Mouse (Mus musculus) frontal cortex, adult (tissue): ENCODE results near the gene Ccr6.
A peak's percentile ranks its signal among the peaks of the same experiment; 100 is the strongest.
"Not testable (repeated sequence)": the region's sequence is repeated elsewhere in the genome, so short reads cannot be mapped to it uniquely, and the experiment has no call there.

Experiments used
- ATAC-seq: cut with Nextera tagmentation; 2 replicates; pipeline ENCODE4 v1.9.2; 2017; ENCODE audit warnings: mild to moderate bottlenecking, moderate library complexity, mixed read lengths; ENCODE audit not compliant: low TSS enrichment

Gene Ccr6

DNA sequence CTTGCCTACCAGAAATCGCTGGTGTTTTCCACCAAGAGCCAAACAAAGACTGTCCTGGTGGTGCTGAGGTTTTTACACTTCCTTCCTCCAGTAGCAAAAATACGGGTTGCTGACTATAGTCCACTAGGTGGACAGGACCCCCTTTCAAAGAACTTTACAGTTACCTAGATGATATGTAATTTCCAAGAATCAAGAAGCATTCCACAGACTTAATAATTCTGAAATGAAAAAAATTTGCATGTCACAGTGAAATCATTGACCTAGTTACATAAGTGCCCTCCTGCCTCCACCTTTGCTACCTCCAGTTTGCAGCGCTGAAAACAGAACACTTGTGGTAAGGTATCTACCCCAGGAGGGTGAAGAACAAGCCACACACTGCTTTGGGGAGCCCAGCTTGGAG is at the start of gene Ccr6:
Gene Ccr6 (plus strand): TSS at position 301 of the 400 bp plus-strand sequence.
- ATAC-seq: no peak

DNA sequence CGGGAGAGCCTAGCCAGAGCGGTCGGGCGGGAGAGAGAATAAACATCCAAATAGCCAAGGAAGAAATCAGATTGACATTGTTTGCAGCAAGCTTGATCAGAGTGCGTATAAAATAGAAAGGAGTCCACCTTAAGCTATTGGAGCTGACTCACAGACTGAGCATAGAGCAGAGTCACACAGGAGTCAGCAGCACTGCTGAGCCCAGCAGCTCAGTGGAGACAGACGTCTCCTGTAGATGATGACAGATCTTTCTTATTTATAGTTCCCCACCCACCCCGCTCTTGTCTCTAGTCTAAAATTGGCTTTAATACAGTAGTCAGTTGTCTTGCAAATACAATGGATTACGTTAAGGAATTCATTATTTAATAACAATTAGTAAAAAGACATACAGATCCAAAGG is 42.2 kb upstream of the Ccr6 start:
- peak; percentile 55; the same call in 1 of the 2 replicates for ATAC-seq

DNA sequence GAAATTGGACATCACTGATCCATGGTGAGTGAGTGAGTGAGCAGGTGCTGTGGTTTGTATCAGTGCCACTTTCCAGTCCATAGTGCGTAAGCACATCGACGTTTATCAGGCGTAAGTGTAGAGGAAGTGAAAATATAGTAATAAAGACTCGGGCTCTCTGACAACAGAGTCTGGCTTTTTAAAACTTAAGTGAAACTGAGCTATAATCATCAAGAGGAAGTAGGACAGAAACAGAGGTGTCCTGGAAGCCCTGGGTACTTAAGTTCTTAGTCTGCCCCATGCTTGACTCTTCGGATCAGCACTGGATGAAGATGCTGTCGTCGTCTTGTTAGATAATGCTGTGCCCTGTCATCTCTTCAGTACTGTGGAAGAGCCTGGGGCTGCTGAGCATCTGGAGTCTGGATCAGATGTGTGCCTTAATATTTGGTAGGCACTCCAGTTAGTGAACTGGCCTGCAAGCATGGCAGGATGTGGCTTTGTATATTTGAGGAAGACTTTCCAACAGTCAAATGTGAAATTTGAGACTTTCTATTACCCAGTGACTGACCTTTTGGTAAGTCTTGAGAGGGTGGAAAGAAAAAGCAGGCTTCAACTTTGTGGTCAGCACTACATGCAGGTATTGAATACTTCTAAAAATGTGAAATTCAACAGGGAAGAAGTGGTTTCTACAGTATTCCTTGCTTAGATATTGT is 40.0 kb upstream of the Ccr6 start:
- ATAC-seq: no peak

DNA sequence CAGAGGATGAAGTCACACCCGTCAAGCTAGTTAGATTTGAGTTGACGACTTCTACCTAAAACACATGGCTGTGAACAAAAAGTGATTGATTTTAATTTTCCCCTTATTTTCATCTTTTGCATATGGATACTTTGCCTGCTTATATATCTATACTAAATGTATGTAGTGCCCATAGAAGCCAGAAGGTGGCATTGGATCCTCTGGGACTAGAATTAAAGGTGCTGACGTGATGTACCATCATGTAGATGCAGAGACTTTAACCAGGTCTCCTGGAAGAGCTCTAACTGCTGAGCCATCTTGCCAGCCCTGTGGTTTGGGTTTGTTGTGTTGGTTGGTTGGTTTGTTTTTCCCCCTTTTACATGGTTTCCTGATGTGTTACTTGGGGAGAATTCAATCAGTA is 38.2 kb upstream of the Ccr6 start:
- ATAC-seq: peak; percentile 72; the same call in 1 of the 2 replicates

DNA sequence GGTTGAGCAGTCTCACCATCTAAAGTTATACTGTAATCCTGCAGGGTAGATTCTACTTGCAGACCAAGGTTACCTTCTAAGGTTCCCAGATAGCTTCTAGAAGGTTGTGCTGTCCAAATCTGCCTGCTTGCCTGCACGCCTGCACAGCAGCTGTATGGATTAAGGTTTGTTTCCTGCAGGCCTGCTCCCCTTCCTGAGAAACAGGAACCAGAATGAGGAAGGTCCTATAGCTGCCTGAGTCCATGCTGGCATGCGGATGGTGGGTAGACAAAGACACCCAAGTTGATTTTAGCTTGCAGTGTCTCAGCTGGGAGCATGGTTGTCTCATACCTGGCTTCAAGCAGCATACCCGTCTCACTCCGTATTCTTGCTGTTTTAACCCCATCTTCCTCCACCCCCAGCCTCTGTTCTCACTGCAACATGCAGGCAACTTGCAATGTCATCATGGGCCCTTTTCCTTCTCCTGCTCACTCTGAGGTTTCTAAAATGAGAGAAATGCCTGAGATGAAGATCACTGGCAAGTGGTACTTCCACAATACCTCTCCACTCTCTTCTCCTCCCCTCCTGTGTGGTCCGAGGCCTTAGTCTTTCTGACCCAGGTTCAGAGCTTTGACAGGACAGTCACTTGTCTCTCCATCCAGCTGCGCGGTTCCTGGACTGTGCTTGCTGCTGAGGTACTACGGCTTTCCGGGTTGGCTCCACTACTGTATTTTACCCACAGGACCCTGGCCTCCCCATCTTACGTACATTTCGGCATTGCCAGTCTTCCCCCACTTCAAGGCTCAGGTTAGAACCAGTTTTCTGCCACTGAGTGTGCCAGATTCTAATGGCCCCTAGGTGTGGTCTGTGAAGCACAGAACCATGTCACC is 36.5 kb upstream of the Ccr6 start:
- no peak for ATAC-seq

DNA sequence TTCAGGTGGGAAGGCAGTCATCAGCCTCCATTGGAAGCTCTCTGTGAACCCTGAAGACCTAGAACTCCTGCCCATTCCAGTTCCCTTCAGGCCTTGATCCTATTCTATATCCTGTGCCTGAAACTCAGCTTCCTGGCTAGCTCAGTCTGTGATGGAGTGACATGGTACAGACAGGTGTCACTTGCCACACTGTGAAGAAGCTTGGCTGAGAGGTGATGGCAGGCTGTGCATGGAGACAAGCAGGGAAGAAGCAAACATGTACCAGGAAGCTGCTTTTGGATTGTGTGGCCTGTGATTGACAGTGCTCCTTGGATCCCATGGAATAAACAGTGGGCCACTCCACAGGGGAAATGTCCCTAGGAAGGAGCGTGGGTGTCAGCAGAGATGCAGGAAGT is 35.9 kb upstream of the Ccr6 start:
- ATAC-seq: no peak

DNA sequence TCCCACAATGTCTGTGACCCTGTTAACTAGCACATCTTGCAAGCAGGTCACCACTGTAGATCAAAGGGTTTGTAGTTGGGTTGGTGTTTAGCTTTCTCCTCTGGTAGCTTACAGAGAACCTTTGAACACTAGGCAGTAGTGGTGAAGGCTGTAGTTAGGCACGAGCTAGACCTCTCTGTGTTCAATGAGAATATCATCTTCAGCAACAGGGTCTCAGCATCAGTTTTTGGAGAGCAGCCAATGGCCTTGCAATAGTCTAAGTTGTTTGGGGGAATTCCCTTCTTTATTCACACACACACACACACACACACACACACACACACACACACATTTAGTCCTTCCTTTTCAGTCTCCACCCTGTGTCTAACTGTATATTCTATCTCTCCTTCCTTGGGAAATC is 32.4 kb upstream of the Ccr6 start:
- ATAC-seq: no peak

DNA sequence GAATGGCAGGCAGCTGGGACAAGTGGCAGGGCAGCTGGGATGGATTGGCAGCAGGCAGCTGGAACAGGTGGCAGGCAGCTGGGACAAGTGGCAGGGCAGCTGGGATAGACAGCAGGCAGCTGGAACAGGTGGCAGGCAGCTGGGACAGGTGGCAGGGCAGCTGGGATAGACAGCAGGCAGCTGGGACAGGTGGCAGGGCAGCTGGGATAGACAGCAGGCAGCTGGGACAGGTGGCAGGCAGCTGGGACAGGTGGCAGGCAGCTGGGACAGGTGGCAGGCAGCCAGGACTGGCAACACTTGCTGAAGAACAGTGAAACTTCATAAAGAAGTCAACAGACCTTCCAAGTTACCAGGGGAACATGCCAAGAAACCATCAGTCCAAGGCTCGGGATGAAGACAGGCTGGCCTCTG is 30.6 kb upstream of the Ccr6 start:
- not testable (repeated sequence) for ATAC-seq

DNA sequence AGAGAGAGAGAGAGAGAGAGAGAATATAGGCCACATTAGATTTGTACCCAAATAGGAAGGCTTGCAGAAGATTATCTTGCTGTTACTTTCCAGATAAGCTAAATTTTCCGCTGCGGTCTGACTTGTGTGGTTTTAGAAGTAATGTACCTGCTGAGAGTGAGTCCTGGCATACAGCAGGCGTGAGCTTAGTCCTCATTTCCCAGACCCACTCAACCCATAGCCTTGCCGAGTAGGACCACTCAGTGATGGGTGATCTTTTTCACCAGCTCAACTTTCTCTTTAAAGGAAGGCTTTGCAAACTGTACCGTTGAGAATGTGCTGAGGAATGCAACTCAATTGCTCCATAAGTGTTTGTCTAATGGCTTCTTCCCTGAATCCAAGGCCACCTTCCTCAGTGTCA is 29.2 kb upstream of the Ccr6 start:
- ATAC-seq: no peak

DNA sequence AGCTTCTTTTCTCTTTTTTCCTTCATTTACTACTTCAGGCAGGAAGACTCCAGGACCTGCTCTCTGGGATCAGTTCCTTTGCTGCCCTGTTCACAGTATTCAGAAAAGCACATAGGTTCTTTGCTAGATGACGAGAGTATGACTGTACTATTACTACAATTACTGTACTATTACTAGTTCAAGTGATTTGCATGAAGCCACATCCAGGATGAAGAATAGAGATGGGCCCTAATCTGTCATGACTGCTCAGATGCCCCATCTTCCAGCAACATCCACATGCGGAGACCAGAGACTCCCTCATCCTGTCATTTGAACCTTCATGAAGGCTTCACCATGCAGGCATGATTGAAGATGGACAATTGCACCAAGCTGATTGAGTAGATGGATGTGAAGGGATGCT is 26.1 kb upstream of the Ccr6 start:
- ATAC-seq: no peak

DNA sequence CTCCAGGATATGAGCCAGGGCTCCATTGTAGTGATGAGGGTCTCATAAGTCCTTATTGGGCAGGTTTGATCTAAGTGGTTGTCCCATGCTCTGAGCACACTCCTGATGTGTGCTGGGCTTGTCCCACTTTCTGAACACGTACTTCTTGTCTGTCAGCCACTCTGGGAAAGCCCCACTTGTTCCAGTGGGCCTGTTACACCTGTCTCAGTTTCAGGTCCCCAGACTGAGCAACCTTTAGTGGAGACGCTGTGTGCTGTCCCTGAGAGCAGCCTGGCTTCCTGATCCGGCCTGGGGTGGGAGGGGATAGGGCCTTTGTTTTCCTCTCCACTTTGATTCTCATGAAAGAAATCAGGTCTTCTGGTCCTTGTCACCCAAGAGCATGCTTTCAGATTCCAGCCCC is 25.7 kb upstream of the Ccr6 start:
- no peak for ATAC-seq

DNA sequence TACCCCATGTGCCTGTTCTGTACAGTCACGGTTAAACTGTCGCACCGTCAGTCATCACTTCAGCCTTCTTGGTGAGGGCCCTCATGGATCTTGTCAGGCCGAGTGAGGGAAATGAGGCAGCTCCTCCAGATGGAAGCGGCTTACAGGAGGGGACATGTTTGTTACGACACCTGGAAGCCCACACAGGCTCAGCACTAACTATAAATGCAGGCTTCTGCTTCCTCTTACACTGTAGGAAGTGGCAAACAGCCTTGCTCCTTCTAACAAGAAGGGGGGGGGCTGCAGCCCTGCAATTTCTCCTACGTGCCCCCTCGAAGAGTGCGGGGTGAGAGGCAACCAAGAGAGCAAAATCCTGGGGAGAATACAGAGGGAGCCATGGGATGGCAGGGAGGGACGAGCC is 25.2 kb upstream of the Ccr6 start:
- no peak for ATAC-seq

DNA sequence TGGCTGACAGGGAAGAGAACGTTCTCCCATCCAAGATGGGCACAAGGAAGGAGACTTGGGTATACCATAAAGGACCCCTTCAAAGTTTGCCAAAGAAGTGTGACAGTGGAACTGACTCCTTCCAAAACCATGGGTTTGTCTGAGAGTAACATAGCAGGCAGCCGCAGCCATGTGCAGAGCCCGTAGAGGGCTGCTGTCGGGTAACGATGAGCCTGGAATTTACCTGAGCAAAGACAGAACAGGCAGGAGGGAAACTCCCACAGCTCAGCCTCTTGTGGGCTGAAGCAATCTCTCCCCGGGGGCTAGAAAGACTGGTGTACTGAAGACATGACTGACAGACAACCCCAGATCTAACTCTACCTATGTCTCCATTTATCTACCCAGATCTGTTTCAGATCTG is 24.4 kb upstream of the Ccr6 start:
- ATAC-seq: no peak

DNA sequence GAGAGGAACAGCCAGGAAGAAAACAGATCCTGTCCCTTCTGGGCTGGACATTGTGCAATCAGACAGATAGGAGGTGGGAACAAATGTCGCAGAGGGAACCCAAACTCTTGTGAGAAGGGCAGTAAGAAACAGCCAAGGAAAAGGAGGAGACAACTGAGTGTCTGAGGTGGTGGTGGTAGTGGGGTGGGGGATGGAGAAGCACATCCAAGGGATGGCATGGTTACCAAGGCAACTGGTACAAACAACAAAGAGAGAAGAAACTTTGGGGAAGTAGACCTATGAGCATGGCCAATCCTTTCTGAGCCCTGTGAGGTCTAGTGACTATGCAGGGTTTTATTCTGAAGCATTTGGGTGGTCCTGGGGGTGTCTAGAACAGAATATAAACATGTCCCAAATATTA is 21.5 kb upstream of the Ccr6 start:
- ATAC-seq: no peak

DNA sequence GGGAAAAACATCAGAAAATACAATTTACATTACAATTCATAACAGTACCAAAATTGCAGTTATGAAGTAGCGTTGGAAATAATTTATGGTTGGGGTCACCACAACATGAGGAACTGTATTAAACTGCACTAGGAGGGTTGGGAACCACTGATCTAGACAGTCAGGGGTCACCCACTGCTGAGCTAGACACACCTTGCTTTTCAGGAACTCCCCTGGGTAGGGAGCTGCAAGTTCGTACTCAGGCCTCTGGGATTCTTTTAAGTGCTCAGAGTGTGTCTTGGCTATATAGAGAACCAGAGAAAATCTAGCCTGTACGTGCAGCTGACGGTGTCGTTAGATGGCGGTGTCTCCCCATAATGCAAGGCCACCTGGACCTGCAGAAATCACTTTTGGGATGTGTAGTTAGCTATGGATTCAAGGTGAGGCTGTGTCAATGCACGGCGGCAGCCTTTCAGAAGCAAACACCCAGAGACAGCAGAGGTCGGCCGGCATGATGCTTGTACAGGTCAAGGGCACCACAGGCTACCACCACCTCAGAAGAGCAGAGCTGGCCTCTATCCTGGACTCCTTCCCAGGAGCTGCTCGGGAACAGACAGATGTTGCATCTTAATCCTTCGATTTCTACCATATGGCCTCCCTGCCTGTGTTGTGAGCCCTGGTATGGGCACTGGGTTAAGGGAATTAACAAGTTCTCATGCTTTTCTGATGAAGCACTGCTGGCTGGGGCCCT is 20.7 kb upstream of the Ccr6 start:
- ATAC-seq: no peak

DNA sequence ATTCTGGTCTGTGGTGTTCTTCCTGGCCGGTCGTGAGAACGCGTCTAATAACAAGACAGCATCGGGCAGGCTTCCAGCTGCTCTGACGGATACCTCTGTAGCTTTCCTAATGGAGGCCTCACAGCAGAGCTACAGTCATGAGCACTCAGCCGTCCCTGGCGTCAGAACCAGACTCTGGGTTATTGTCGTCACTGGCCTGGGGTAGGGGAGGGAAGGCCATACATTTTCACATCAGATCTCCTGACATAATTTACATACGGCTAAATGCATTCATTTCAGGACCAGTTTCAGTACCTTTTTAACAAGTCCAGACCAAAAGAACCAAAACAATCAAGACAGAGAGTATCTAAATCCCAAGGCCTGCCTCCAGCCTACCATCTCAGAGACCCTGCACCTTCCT is 12.6 kb upstream of the Ccr6 start:
- ATAC-seq: no peak

DNA sequence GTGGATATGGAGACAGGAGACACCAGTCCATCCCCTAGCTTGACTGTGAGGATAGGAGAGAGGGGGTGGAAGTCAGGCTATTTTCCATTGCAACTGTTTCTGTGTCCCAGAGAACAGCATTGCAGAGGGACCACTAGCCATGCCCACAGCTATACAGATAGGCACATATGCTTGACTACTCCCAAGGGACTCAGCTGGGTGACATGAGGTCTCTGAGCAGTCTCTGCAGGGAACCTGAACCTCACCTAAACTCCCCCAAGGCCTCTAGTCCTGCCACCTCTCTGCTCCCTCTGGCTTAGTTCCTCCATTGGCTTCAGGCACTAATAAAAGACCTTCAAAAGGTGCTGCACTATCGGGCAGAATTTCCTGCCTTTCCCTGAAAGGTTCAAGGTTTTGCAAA is 11.8 kb upstream of the Ccr6 start:
- no peak for ATAC-seq

DNA sequence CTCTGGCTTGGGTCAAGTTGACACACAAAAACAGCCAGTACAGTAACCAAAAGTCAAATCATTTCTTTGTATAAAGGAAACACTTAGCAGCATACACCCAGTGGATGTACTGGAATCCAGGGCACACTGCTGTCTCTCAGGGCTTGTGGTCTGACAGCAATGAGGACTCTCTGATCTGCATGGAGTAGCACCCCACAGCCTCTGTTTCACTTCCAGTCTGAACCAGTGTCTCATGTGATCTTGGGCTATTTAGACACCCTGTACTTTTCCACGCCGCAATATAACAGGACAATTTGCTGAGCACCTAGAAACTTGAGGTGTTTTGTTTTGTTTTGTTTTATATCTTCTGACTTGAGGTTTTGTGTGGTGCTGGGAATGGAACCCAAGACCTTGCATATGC is 10.7 kb upstream of the Ccr6 start:
- ATAC-seq: no peak

DNA sequence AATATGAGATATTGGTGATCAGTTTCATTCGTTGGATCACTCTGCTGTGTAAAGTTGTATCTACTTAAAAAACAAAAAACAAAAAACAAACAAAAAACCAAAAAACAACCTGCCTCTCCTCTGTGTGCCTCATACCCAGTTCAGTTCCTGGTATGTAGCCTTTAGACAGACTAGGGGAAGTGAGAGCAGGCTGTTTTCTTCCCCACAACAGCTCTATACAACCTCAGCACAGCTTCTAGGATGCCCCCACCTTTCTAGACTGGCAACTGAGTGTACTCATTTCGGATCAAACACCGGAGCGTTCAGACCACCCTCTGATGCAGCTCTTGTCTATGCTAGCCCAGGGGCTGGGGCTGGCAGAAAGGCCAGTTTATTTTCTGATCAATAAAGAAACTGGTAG is 10.1 kb upstream of the Ccr6 start:
- ATAC-seq: no peak

DNA sequence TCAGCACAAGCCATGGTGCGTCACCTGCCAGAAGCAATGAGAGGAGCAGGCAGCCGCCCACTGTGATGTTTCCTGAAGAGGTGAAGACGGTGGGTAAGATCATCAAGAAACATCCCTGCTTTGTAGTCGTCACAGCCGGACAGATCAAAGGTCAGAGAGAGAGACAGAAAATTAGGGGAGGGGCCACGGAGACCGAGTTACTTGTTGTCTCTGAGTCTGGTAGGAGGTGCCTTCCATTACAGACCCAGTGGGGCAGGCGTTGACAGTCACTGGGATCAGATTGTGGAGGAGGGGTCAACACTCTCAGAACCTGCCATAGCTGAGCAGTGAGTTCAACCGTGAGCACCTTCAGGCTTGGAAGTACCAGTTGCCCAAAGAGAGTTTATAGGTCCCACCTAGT is 7.2 kb upstream of the Ccr6 start:
- ATAC-seq: no peak

DNA sequence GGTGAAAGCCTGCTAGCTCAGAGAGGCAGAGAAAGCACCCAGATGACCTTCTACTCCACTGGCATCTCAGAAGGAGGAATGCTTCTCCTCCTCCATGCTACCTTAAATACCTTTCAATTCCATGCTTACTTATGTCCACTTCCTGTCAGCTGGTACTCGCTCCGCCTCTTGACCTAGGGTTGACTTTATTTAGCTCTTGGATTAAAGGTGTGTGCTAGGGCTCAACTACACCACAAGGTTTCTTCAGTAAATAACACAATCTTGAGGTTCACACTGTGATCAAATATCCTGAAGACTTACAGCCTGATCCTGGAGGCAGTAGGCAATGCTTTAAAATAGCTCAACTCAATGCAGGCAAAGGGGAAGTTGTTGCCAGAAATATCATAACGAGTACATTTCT is 6.2 kb upstream of the Ccr6 start:
- no peak for ATAC-seq

DNA sequence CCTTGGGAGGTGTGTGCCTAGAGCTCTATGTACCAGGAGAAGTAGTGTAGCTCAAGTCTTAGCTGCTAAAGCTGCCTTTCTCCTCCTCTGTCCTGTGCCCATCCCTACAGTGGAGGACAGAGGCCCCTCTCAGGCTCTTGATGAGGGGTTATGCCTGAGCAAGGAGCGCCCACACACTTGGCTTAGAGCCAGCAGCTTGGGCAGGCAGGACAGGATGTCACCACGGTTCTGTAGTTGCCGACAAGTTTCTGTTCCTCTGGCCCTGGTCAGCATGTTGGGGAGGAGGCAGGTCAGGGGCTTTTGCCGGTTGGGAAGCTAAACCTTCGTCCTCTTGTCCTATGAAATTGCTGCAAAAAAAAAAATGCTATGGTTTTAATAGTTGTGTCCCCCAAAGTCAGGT is 3.8 kb upstream of the Ccr6 start:
- ATAC-seq: no peak
